Mouse (Mus musculus): Measurements from ENCODE around the gene Slc51a. TPM values are rescaled to one million over a fixed set of nuclear protein-coding genes. Genes with fewer than 3 reads are reported as not detected.
A peak's percentile ranks its signal among the peaks of the same experiment; 100 is the strongest.

Gene Slc51a
- polyA plus RNA-seq (2016; fragmentation: Nextera tagmentation; extraction: Ambion mirVana): 0.09 and 0.14 TPM in 2 replicates

- Histone ChIP-seq H3K27ac (no peak within 1 kb of the TSS), H3K9ac (no peak within 1 kb of the TSS), H3K4me3 (no peak within 1 kb of the TSS), H3K27me3 (no peaks in the 10 kb centered on the region), H3K4me2 (replicated peaks) (no peak within 1 kb of the TSS), H3K4me1 (no peaks in the 10 kb centered on the region; the same call in 1 of the 2 replicates), H3K36me3 (no peaks in the 10 kb centered on the region), H3K9me3 (replicated peaks) (no peaks in the 10 kb centered on the region)
- 64% methylated on average over 15 of the region's 15 CpGs for WGBS
- ATAC-seq (ENCODE audit: low FRiP score): no peak
These were observed at the start of gene Slc51a for GRCm38 (mm10) chr16:32487234-32488111. TSS of gene Slc51a (minus strand) at chr16:32487879.

DNA sequence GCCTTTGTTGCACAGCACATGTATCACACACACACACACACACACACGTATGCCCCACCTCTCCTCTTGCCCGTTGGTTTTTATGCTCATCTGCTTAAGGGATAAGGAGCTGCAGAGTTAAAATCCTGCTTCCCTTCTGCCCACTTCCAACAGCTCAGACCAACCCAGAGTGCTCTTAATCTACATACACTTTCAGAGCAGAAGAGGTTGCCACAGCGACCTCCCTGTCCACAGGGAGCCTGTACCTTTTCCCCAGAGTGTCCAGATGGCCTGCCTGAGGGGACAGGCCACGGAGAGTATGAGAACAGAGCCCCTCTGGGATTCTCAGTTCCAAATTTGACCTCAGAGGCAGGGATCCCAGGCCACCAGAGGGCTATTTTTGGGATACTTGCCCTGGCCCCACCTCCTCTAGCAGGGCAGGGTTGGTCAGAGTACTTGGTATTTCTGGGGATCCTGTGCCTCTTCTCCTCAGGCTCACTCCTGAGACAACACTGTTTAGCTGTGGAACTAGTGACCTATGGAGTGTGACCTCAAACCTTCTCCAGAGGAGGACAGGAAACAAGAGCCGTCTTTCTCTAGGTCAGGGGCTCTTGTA lies 47.6 kb upstream of the Slc51a start:
- H3K27me3 ChIP-seq: no peaks in the 10 kb centered on the region
- H3K4me1 ChIP-seq: peaks cover 33% of the 10 kb centered on the region
- H3K27ac ChIP-seq: no peak overlapping the region; the same call in 1 of the 2 replicates
- no peak for ATAC-seq (ENCODE audit: low FRiP score)
- WGBS: 28% methylated on average over 5 of the region's 5 CpGs
- H3K9me3 ChIP-seq (replicated peaks): no peaks in the 10 kb centered on the region
- no peak overlapping the region for H3K4me3 ChIP-seq
- no peaks in the 10 kb centered on the region for H3K36me3 ChIP-seq
- H3K4me2 ChIP-seq (replicated peaks): no peak overlapping the region
- no peak overlapping the region for H3K9ac ChIP-seq

GRCm38 (mm10) chr16:32532878-32533826 lies 45.5 kb upstream of the Slc51a start:
- Histone ChIP-seq H3K4me1 (peaks cover 26% of the 10 kb centered on the region), H3K36me3 (no peaks in the 10 kb centered on the region), H3K27ac (no peak overlapping the region), H3K27me3 (no peaks in the 10 kb centered on the region), H3K9ac (no peak overlapping the region), H3K4me2 (replicated peaks) (no peak overlapping the region), H3K4me3 (no peak overlapping the region), H3K9me3 (replicated peaks) (no peaks in the 10 kb centered on the region)
- no peak for ATAC-seq (ENCODE audit: low FRiP score)
- 63% methylated on average over 18 of the region's 18 CpGs for WGBS

GRCm38 (mm10) chr16:32526906-32527305 lies 39.2 kb upstream of the Slc51a start:
- Histone ChIP-seq H3K36me3 (no peaks in the 10 kb centered on the region), H3K9ac (no peak overlapping the region), H3K4me1 (peaks cover 14% of the 10 kb centered on the region), H3K27me3 (no peaks in the 10 kb centered on the region), H3K4me2 (replicated peaks) (no peak overlapping the region), H3K9me3 (replicated peaks) (no peaks in the 10 kb centered on the region), H3K4me3 (no peak overlapping the region), H3K27ac (no peak overlapping the region)
- WGBS: 61% methylated on average over 7 of the region's 7 CpGs
- no peak for ATAC-seq (ENCODE audit: low FRiP score)

- H3K4me1 ChIP-seq: peaks cover 14% of the 10 kb centered on the region
- H3K4me2 ChIP-seq (replicated peaks): no peak overlapping the region
- no peaks in the 10 kb centered on the region for H3K36me3 ChIP-seq
- no peak overlapping the region for H3K4me3 ChIP-seq
- no peak overlapping the region for H3K9ac ChIP-seq
- 64% methylated on average over 5 of the region's 5 CpGs for WGBS
- H3K9me3 ChIP-seq (replicated peaks): no peaks in the 10 kb centered on the region
- H3K27ac ChIP-seq: peak overlapping the region; percentile 76
- peaks cover 3% of the 10 kb centered on the region; the same call in 1 of the 2 replicates for H3K27me3 ChIP-seq
- peak; percentile 21 for ATAC-seq (ENCODE audit: low FRiP score)
These were observed 36.6 kb upstream of the Slc51a start for GRCm38 (mm10) chr16:32524244-32524615.

- peaks cover 14% of the 10 kb centered on the region for H3K4me1 ChIP-seq
- H3K27ac ChIP-seq: peak overlapping the region; percentile 76
- H3K4me2 ChIP-seq (replicated peaks): no peak overlapping the region
- H3K27me3 ChIP-seq: peaks cover 3% of the 10 kb centered on the region; the same call in 1 of the 2 replicates
- 62% methylated on average over 8 of the region's 8 CpGs for WGBS
- ATAC-seq (ENCODE audit: low FRiP score): peak; percentile 75
- H3K9ac ChIP-seq: no peak overlapping the region
- no peaks in the 10 kb centered on the region for H3K36me3 ChIP-seq
- H3K9me3 ChIP-seq (replicated peaks): no peaks in the 10 kb centered on the region
- no peak overlapping the region for H3K4me3 ChIP-seq
These were observed 36.0 kb upstream of the Slc51a start for GRCm38 (mm10) chr16:32523462-32524243.

DNA sequence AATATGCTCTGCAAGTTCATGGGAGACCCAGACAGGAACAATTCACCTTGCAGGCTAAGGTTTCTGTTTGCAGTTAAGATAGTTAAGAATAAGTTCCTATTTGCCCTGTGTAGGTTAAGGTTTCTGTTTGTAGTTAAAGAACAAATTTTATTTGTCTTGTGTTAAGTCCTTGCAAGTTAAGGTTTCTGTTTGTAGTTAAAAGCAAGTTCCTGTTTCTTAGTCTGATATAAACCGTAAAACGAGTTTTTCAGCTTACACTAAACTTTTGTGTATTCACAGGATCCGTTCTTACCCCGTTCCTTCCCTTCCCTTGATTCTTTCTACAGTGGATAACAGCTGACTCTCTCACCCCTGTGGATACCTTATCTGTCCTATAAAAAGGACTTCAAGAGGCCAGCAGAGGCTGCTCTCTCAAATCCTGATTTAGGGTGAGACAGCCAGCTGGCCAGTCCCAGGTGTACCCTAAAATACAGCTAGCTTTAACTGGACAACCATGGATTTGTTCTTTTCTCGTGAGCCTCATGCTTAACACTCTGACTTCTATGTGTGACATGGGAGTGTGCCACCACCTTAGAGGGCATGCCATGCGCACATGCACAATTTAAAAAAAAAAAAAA lies 35.0 kb upstream of the Slc51a start:
- no peak overlapping the region for H3K4me2 ChIP-seq (replicated peaks)
- no peak for ATAC-seq (ENCODE audit: low FRiP score)
- peaks cover 3% of the 10 kb centered on the region; the same call in 1 of the 2 replicates for H3K27me3 ChIP-seq
- WGBS: 89% methylated on average over 6 of the region's 6 CpGs
- H3K4me3 ChIP-seq: no peak overlapping the region
- peaks cover 14% of the 10 kb centered on the region for H3K4me1 ChIP-seq
- H3K27ac ChIP-seq: no peak overlapping the region
- H3K36me3 ChIP-seq: no peaks in the 10 kb centered on the region
- no peak overlapping the region for H3K9ac ChIP-seq
- no peaks in the 10 kb centered on the region for H3K9me3 ChIP-seq (replicated peaks)

DNA sequence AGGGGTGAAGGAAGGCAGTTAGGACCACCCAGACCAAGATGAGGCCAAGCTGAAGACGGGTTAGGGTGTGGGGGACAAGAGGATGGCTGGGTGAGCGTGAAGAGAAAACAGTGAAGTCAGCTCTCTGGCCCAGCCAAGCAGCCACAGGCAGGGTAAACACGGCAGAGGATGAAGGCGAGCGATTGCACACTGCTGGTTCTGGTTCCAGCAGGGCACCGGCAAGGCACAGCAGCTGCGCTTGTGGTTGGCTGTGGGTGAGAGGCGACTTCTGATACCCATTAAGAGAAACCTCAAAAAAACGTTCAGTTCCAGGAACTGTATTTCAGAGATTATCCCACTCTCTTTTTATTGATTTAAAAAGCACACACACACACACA lies 32.7 kb upstream of the Slc51a start:
- no peaks in the 10 kb centered on the region for H3K9me3 ChIP-seq (replicated peaks)
- no peak for ATAC-seq (ENCODE audit: low FRiP score)
- H3K36me3 ChIP-seq: no peaks in the 10 kb centered on the region
- H3K27me3 ChIP-seq: peaks cover 3% of the 10 kb centered on the region; the same call in 1 of the 2 replicates
- no peak overlapping the region for H3K4me3 ChIP-seq
- H3K4me1 ChIP-seq: peaks cover 30% of the 10 kb centered on the region
- H3K27ac ChIP-seq: no peak overlapping the region
- no peak overlapping the region for H3K9ac ChIP-seq
- WGBS: 62% methylated on average over 9 of the region's 9 CpGs
- no peak overlapping the region for H3K4me2 ChIP-seq (replicated peaks)

GRCm38 (mm10) chr16:32519656-32520371 lies 32.1 kb upstream of the Slc51a start:
- Histone ChIP-seq H3K4me1 (peaks cover 33% of the 10 kb centered on the region), H3K27me3 (peaks cover 3% of the 10 kb centered on the region; the same call in 1 of the 2 replicates), H3K4me2 (replicated peaks) (no peak overlapping the region), H3K9me3 (replicated peaks) (no peaks in the 10 kb centered on the region), H3K4me3 (no peak overlapping the region), H3K9ac (no peak overlapping the region), H3K27ac (no peak overlapping the region), H3K36me3 (no peaks in the 10 kb centered on the region)
- ATAC-seq (ENCODE audit: low FRiP score): no peak
- WGBS: 84% methylated on average over 15 of the region's 15 CpGs

DNA sequence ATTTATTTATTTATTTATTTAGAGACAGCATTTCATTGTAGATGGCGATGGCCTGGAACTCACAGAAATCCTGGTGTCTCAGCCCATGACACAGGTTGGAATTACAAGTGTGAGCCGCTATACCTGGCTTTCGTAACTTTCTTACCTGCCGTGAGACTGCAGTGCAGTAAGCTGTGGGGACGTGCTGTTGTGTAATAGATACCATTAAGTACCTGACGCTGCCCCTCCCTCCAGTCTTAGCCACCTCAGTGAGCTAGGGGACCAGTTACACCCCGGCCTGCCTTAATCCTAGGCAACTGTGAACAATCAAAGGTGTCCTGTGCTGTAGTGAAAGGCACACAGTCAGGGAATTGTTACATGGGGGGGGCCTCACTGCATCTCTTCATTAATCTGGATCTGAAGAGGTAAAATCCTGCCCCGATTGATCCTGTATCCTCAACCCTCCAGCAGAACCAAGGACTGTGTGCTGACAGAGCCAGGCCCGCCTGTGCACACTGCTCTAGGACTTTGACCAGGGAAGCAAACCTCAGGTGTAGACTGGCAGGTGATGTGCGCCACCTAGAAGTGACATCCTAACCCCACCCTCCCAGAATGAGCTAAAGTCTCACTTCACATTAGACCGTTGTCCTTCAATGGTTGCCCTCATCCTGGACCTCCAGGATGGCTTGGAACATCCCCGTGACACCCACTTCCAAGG lies 30.3 kb upstream of the Slc51a start:
- Histone ChIP-seq H3K9me3 (replicated peaks) (no peaks in the 10 kb centered on the region), H3K4me3 (no peak overlapping the region), H3K36me3 (no peaks in the 10 kb centered on the region), H3K4me1 (peaks cover 21% of the 10 kb centered on the region), H3K27me3 (peaks cover 3% of the 10 kb centered on the region; the same call in 1 of the 2 replicates), H3K9ac (no peak overlapping the region), H3K27ac (no peak overlapping the region), H3K4me2 (replicated peaks) (no peak overlapping the region)
- no peak for ATAC-seq (ENCODE audit: low FRiP score)
- WGBS: 87% methylated on average over 12 of the region's 12 CpGs
